Mouse (Mus musculus) C3H10T1/2 (cell line): ENCODE results near the gene Gclc. TPM values are rescaled to one million over a fixed set of nuclear protein-coding genes. Genes with fewer than 3 reads are reported as not detected.

ENCODE experiments used
- polyA plus RNA-seq, 2 experiments: library from polyadenylated mRNA; unstranded; fragments of >200 nt; fragmentation: generic; extraction: Trizol; gene quantifications; one replicate each; pipeline ENCODE4 v1.2.1; 2012; ENCODE audit warnings: missing spikeins in 2 of 2

The Gclc gene
- polyA plus RNA-seq: 1 to 10 TPM; 1.0 to 4.0 TPM

DNA sequence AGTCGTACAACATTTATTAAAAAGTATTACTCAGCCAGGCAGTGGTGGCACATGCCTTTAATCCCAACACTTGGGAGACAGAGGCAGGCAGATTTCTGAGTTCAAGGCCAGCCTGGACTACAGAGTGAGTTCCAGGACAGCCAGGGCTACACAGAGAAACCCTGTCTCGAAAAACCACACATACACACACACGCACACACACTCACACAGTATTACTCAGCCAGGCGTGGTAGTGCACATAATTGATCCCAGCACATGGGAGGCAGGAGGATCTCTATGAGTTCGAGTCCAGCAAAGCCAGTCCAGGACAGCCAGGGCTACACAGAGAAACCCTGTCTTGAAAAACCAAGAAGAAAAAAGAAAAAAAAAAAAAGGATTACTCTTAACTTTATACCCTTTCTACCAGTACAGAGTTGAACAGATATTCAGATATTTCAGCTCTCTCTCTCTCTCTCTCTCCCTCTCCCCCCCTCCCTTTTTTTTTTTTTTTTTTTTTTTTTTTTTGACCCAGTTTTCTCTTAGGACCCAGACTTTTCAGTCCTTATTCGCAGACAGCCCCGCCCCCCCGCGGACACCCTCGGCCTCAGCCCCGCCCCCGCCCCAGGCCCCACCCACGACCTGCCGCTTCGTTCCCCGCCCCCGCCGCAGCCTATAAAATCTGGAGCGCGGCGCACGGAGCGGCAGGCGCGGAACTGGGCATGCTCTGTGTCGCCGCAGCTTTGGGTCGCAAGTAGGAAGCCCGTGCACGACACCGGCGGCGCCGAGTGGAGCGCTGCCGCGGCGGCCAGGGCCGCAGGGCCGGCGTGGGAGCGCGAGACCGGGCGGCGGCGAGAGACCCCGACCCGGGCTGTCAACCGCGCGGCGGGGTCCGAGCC lies at the start of gene Gclc:
Gclc (plus strand) TSS at position 683 of the 875 bp plus-strand sequence.

Other genes starting within 250 kb of the Gclc start
- gene Lrrc1, start 209.7 kb upstream of the Gclc start, polyA plus RNA-seq: 1 to 10 TPM in 1 of 2 experiments, under 1 TPM in 1; 0.78 to 4.2 TPM
- not detected for gene Klhl31, start 118.0 kb upstream of the Gclc start, polyA plus RNA-seq
- gene Elovl5, start 162.8 kb downstream of the Gclc start, polyA plus RNA-seq: 10 to 100 TPM in 1 of 2 experiments, 1 to 10 TPM in 1; 4.7 to 37.1 TPM